Mouse (Mus musculus) kidney, postnatal 4 days (tissue): ENCODE measurements around the gene Tk2.
"Not testable (repeated sequence)": the region's sequence is repeated elsewhere in the genome, so short reads cannot be mapped to it uniquely, and the experiment has no call there.

Experiments
- DNase-seq, 2 experiments: peaks; one replicate each; pipeline ENCODE4 v3.0.0; 2021; ENCODE audit warnings: mixed read lengths in 2 of 2

The Tk2 gene

DNA sequence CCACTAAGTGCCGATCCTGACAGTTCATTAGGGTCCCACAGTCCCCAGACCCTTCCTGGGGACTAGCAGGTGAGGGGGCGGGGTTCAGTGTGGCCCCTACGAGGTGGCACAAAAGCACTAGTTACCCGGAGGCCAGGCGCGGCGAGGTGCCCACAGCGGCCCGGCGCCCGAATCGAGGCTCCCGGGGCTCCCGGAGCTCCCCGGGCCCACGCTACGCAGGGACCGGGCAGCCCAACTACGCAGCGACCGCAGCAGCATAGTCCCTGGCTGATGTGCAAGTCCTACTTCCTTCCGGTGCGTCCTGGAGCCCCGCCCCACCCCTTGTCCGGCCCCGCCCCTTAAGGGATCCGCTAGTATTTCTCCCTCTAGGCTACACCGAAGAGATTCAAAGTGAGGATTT lies at the start of gene Tk2:
Gene Tk2, minus strand, starts transcription at position 283 of the 400 bp plus-strand sequence.
- DNase-seq = peak; percentile 87 to 92

DNA sequence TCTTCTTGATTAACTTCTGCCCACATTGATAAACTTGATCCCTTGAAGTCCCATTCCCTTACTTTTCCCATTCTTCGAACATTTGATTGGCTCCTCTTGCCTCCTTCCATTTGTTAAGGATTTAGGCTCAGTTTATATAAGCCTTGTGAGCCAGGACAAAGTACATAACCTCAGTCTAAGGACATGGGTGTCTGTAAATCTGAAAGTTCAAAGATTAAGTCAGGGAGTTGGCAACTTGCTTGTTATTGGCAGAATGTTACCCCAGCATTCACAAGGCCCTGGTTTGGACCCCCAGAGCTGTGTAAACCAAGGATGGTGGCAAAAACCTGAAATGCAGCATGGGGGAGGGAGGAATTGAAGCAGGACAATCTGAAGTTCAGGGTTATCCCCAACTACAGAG lies 46.0 kb upstream of the Tk2 start:
- DNase-seq = no peak

DNA sequence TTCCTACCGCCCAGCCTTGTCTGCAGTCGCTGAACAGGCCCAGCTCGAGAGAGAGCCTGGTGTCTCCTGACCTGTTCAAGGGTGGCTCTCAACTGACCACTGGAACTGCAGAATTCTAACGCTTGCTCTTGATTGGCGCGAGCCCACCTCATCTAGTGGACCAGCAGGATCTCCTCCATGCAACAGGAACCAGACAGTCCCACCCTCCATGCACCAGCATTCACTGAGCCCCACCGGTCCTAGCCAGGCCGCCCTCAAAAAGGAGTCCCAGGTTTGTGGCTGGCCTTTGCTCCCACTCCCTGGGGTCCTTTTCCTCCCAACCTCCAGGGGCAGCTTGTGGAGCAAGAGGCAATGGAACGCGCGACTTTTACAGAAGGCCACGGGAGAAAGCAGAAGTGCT lies 44.7 kb upstream of the Tk2 start, which contains the start of gene Cmtm2a:
Gene Cmtm2a, minus strand, starts transcription at position 101 of the 400 bp plus-strand sequence.
- not testable (repeated sequence) for DNase-seq

DNA sequence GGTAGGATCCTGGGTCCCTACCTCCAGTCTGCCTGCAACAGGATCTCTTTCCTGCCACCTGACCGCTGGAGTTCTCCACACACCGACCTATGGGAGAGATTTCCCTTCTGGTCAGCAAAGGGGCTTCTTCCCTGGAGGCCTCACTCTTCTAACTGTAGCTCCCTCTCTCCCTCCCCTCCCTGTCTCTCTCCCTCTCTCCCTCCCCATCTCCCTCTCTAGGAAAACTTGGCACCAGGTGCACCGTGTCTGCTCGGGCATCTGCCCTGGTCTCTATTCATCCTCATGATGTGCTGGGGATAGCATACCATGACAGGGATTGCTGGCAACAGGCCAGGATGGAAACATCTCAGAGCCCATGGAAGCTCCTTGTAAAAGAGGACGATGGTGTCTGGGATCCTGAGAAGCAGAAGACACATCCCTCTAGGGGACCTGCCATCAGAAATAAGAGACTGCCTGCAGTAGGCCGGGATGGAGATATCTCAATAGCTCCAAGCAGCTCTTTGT lies 20.6 kb upstream of the Tk2 start:
- DNase-seq = no peak

DNA sequence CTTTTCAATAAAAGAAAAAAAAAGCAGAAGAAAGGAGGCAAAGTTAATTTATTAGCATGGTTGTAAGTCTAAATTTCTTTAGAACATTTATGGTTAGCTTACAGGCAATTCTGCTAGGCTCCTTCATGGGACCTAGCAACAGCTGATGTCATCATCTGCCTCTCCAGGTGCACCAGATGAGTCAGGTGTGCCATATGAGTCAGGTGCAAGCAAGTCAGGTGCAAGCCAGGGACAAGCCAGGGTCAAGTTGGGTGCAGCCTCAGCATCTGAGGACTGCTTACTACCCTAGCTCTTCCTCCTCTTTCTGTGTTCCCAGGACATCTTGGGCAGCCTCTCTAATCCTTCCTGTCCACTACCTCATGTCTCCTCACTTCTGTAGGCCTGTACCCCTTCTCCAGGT lies 20.0 kb upstream of the Tk2 start:
- DNase-seq = no peak

DNA sequence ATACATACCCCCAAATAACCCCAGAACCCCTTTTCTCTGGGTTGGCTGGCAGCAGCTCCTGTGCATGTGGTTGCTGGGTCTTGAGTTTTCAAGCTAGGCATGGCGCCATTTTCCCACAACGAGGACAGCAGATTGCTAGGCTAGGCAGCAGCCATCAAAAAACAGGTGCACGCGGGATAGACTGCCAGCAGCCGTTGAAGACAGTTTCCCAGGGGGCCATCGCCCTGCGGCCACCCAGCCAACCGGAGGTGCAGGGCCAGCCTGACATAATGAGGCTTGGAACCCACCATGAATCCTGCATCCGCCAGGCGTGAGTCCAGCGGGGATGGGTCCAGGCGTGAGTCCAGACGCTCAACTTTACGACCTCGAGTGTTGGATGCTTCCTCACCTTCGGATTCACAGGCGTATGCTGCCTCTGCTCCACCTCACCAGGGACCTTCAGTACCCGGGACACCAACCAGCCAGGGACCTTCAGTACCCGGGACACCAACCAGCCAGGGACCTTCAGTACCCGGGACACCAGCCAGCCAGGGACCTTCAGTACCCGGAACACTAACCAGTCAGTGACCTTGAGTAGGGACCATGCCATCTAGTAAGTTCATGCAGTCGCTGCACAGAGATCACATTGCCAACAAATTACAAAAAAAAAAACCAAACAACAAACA lies 16.0 kb upstream of the Tk2 start:
- DNase-seq = not testable (repeated sequence)

DNA sequence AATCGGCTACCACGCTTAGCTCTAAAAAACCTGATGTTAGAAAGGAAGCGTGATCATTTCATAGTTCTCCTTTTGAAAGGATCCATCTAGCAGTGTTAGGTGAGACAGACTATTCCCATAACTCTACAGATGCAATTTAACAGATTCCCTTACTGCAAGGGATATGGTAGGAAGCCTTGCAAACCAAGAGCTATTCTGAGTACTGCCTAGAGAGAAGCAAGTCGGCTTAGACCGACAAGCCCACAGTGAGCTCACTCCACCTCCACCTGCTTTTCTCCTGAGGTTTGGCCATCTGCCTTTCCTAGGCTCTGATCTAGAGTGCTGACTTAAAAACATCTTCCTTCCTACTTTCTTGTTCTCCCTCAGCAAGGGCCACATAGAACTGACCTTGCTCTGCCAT lies 13.4 kb upstream of the Tk2 start:
- DNase-seq = not testable (repeated sequence)

DNA sequence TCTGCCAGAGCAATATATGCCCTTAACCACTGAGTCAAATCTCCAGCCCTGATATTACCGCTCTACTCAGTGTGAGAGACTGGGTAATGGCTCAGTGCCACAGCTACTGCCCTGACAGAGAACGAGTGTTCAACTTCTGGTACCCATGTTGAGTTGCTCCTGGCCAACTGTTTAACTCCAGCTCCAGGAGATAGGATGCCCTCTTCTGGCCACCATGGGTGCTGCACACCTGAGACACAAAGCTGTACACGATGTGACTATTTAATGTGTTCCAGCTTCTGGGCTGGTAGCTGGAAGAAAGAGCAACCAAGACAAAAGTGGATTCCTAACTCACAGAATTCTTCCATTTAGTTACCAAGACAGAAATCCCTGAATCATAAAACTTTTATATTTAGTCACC lies 4.7 kb upstream of the Tk2 start:
- peak; percentile 40 to 47 for DNase-seq

DNA sequence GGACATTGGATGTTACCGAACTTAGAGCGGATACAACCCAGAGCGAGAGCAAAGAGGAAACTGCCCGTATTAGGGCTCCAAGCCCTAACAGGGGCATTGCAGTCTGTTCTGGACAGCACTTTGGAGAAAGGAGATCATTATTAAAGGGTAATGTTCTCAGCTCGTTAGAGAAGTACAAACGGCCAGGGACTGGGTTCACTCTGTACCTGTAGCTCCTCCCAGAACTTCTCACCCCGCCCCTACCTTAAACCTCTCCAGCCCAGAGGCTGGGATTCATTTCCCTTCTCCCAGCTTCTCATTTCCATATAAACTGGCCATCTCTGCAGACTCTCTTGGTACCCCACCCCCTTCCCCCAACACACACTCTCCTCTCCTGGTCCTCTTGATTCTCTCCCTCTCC lies 3.1 kb upstream of the Tk2 start:
- peak; percentile 25 to 40 for DNase-seq

DNA sequence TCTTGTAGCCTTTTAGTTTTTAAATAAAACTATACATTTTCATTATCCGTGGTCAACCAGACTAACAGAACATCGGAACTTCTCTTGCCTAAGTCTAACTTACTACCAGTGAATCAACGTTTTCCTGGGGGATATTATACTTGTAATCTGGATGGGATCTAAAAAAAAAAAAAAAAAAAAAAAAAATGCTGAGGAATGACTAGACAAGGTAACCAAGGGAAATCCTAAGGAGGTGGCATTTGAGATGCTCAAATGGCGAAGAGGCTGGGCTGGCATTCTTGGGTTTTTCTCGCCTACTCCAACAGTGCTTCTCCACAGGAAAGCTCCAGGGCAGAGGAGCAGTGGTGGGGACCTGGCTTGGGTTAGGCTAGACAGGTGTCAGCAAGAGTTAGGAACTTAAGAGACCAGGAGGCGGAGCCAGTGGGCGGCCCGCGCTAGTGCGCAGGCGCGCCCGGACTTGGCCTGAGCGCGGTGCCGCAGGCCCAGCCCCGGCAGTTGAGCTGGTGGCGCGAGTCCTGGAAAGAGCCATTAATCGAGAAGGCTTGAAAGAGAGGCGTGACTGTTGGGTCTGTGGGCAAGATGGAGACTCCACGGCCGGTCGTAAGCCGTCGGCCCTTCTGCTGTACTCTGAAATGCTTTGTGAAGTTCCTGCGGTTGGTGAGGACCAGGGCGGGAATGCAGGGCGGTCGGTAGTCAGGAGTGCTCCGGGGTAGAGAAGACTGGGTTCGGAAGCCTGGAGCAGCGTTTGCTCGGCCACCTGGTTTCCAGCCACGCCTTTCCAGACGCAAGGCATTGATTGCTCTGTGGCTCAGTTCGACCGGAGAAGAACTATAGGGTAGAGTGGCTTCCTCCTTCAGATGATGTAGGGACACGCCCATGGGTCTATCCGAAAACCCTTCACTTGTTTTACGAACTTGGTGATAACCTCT lies 2.3 kb upstream of the Tk2 start, which contains the start of gene Cklf:
Gene Cklf, plus strand, starts transcription at position 423 of the 929 bp plus-strand sequence.
- peak; percentile 90 to 94 for DNase-seq

DNA sequence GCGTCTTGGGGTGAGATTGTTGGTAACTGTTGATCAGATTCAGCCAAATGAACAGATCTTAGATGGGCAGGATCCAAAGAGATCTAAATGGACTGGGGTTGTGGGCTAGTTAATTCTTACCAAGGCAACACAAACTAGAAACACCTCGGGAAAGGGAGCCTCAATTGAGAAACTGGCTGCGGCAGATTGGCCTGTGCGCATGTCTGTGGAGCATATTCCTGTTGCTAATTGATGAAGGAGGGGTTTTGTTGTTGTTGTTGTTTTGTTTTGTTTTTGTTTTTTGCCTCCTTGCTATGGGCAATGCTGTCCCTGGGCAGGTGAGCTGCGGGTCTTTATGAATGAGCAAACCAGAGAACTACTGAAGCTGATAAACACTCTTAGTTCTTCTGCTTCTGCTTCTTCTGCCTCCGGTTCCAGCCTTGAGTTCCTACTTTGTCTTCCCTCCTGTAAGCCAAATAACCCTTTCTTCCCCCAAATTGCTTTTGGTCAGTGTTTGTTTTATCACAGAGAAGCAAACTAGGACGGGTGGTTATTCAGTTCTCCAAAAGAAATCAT lies 1.2 kb upstream of the Tk2 start:
- no peak for DNase-seq

DNA sequence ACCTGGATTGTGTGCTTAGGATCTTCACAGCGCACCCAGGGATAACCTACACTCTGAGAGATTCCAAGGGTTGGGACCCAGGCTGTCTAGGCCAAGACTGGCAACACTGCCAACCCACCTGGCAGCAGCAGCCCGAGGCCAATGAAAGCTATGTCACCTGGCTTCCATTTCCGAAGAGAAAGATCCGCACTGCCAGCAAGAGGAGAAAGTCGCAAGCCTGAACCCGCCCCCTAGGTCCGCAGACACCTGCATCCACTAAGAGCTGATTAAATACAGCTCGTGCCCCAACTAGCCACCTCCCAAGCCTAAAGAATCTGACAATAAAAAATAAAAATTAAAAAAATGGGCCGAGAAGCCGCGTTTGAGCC lies 466 bp downstream of the Tk2 start:
- peak; percentile 24 to 50 for DNase-seq

DNA sequence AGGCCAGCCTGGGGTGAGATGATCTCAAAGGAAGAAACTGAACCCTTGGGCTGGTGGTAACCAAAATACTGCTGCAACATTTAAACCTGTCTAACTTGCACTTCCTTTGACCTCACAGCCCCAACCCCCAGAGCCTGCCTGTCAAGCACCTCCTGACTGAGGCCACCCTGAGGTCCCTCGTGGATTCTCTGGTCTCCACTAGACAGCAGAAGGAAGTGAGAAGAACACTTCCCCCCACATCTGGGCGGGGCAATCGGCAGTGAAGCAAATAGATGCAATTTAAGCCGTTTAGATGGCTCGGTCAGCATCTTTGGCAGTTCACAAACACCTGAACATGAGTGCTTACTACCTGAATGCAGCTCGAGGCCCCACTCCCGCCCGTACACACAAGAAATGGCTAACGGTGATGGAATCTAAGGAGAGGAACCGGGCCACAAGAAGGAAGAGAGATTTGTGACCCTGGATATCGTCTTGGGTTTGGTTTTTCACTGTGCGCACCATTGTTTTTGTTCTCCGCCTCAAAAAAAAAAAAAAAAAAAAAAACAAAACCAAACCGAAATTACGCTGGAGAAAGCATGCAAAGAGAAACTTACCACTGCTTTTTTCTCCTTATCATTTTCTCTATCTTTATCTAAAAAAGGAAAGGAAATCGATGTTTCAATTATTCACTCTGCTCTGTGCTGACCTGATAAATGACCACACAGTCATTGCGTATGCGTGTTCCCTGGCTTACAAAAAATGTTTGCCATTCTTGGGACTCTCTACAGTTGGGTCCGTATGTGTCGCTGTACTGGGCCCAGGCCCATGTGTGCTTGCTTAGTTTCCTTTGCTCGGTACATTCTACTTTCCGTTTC lies 1.1 kb downstream of the Tk2 start:
- DNase-seq = peak; percentile 15 to 50

DNA sequence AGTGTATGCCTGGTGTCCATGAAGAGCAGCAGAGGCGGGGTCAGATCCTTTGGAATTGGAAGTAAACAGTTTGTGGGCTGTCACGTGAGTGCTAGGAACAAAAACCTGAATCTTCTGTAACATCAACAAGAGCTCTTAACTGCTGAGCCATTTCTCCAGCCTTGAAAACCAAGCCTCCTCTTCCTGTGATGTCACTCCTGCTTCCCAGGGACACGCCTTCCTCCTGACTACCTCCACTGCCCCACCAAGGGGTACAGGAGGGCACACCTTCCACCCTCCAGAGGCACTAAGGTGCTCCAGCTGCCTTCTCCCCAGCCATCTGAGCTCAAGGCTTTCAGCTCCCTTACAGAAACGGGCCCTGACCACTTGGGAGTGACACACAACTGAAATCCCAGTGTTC lies 1.7 kb downstream of the Tk2 start:
- no peak for DNase-seq

DNA sequence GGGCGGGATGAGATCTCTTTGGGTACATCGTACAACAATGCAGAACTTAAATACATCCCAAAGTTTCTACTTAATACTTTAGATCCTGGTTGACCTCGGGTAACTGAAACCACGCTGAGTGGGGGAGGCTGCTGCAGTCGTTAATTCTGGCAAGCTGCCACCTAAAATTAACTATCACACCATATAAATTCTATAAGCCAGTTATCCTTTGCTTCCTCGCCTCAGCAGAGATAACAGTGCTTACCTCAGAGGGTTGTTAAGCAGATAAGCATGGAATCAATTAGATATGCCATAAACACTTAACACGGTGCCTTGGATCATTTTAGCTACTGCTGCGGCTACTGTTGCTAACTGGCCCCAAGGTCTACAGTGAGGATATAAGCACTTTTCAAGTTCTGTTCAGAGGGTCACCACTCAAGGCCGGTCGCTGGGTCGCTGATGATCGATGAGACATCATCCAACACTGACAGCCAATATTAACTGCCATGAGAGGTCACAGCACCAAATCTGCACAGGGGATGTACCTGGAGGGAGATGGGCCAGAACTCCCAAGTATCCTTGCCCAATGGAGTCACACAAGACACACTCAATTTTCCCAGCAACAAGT lies 6.2 kb downstream of the Tk2 start:
- no peak for DNase-seq

DNA sequence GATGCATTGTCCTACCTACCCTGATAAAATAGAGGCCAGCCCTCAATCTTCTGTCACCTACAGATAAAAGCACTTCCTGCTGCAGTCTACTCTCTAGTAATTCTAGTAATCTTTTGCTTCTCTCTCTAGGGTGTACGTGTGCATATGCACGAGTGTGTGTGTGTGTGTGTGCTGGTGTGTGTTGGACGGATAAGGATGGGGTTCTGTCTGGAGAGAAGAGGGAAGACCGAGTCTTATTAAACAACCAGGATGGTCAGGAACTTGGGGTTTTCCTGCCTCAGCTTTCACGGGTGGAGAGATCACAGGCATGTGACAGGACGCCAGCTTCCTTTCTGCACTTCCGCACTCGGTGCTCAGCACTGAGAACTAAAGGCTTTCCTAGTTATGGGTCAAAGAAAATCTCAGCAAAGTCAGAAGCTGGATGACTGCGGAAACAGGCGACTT lies 8.9 kb downstream of the Tk2 start:
- DNase-seq = no peak

DNA sequence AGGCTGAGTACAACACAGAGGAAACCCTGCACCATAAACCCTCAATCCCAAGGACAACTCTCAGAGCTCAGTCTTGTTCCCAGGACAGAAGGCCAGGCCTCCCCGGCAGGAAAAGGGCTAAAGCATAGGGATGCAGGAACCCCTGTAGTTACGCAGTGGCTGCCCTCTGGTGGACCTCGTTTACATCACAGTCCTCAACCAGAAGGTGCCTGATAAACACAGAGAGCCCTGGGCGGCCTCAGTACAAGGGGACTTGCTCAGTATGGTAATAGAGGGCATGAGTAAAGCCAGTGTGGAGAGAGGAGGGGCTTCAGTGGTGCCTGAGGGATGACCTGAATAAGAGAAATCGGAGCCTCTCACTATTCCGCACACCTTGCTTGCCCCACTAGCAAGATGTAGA lies 13.8 kb downstream of the Tk2 start:
- DNase-seq = peak; percentile 55 to 59

DNA sequence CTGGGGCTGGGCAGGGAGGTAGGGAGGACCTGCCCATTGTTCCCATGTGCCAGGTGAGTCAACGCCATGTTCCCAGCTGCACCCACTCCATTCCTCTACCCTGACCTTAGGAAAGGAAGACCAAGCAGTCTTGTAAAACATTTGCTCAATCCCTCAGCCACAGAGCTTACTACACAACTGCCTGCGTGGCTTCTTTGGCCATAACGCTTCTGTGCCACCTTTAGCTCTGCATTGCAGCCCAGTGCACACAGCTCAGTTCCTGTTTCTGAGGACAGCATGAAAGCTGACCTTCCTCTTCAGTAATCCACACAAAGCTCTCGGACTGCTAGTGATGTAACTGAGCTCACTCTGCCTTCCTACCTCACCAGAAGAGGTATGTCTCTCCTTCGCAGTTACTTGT lies 15.4 kb downstream of the Tk2 start:
- no peak for DNase-seq

DNA sequence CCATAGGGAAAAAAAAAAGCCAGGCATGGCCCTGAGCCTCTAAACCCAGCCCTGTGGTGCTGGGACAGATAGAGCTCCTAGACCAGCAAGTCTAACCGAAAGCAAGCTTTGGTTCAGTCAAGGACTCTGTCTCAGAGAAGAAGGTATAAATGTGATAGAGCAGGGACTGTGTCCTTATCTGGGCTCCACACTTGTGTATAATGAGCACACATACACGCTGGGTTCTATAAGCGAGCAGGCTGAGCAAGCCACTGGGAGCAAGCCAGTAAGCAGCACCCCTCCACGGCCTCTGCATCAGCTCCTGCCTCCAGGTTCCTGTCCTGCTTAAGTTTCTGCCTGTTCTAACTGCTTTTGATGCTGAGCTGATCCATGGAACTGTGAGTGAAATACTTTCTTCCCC lies 16.3 kb downstream of the Tk2 start:
- no peak for DNase-seq

DNA sequence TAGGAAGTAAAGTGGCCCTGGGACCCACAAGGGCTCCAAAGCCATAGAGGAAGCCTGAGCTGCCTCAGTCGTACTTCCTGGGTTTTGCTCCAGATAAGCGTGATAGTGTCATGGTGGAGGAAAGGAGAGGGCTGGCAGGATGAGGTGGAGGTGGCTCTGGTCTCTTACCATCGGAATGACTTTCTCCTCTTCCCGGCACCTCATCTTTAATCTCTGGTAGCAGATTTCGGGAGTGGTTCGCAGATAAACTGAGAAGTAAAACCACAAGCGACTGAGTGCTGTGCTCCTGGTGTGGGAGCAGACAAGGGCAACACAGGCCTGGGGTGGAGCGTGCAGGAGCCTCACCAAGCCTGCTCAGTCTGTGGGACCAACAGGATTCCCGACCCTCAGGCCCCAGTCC lies 18.0 kb downstream of the Tk2 start:
- DNase-seq = no peak

DNA sequence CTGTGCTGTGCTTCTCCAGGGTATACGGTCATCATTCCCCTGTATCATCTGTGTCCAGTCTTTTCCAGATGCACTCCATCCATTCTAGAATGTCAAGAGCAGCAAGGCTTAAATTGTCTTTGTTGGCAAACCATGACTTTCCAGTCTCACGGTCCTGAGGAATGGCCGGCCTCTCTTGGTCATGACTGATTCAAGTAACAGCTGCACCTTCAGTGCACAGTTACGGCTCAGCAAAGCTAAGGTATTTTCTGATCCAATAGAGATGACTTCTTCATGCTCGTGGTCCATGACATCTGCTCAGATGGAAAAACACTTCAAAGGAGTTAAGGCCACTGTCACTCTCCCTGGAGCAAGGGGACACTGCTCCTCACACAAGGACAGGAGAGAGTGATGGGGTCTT lies 21.3 kb downstream of the Tk2 start:
- no peak for DNase-seq

DNA sequence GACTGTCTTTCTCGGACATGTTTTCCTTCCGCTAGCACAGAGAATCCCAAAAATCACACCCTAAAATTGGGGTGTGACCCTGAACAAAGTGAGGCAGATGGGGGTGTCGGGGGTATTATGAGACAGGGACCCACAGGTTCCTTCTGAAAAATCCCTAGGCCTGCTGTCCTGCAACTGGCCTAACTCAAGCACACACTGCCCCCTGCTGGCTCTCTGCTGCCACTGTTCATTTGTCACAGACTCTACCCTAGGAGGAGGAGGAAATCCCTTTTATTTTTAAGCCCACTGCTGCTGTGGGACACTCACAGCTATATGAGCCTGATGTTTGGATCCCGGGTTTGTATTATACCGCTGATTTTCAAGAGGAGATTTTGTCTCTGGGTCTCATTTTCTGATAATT lies 28.6 kb downstream of the Tk2 start:
- DNase-seq = peak; percentile 86 to 88
